Mouse (Mus musculus): ENCODE data around the gene Sbk1. TPM values are rescaled to one million over a fixed set of nuclear protein-coding genes. Genes with fewer than 3 reads are reported as not detected.

Sbk1 gene
- polyA plus RNA-seq, 1 experiment from 2014 or later: 79.1 TPM

DNA sequence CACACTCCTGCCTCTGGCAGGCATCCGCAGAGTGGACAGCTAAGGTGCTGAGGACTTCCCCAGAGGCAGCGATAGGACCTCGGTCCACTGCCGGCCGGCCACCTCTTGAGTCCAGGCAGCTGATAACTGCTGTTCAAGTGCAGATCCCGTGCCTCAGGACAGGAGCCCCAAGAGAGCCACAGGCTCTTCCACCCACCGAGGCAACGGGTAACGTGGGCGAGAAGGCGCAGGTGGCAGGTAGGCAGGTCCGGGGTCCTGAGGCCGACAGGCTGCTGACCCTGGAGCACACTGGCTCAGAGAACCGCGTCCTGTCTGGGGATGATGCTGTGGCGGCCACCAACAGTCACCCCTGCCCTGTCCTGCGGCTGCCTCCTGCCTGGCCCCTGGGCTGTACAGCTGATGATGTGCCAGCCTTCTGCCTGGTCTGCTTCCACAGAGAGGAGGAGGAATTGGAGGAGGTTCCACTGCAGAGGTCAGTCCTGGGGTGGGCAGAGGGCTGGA, 23.7 kb upstream of the Sbk1 start:
- 53% methylated on average over 17 of the region's 17 CpGs for WGBS
- Histone ChIP-seq H3K4me1 (peaks cover 18% of the 10 kb centered on the region), H3K27me3 (ENCODE audit: poor library complexity, severe bottlenecking) (peaks cover 43% of the 10 kb centered on the region), H3K27ac (peak overlapping the region; percentile 20; the same call in 1 of the 2 replicates), H3K4me3 (peak overlapping the region; percentile 9; the same call in 1 of the 2 replicates), H3K9me3 (no peaks in the 10 kb centered on the region), H3K36me3 (replicated peaks) (no peaks in the 10 kb centered on the region)
- no peak for DNase-seq (ENCODE audit: extremely low spot score, low spot score)

DNA sequence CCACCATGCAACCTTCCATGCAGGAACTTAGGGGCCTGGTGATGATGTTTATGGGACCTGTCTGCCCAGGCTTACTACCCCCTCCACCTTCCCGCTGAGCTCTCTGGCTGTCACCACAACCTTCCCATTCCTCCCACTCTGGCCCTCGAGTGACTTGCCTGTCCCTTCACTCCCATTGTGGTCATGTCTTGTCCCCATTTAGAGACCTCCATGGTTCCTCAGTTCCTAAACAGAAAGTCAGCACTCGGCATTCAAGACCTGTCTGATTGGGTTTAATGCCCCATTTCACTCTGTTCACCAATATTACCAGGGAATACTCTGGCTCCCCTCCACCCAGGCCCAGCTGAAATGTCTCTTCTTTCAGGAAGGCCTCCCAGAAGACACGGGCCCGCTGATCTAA, 23.3 kb upstream of the Sbk1 start:
- DNase-seq (ENCODE audit: extremely low spot score, low spot score): no peak
- no peaks in the 10 kb centered on the region for H3K9me3 ChIP-seq
- 0 out of 2 replicates have a peak overlapping the region, but pooled peaks have one; percentile 20 for H3K27ac ChIP-seq
- 76% methylated on average over 5 of the region's 5 CpGs for WGBS
- H3K36me3 ChIP-seq (replicated peaks): no peaks in the 10 kb centered on the region
- peaks cover 18% of the 10 kb centered on the region for H3K4me1 ChIP-seq
- peaks cover 43% of the 10 kb centered on the region for H3K27me3 ChIP-seq (ENCODE audit: poor library complexity, severe bottlenecking)
- no peak overlapping the region for H3K4me3 ChIP-seq

DNA sequence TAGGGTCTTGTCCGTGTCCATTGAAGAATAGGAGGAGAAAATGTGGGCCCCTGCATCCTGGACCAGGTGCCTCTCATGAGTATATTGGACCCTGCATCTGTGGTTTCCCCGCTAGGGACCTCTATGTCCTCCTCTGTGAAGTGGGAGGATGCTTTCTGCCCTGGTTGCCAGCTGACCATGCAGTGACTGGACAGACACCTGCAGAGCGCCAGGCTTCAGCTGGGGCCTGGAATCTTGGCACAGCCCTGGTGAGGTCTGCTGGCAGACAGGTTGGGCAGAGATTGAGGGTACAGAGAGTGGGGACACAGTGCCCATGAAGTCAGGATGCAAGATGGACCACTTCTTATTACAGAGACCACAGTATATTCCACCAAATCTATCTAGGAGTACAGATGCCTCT, 22.4 kb upstream of the Sbk1 start:
- Histone ChIP-seq H3K4me3 (no peak overlapping the region), H3K9me3 (no peaks in the 10 kb centered on the region), H3K36me3 (replicated peaks) (no peaks in the 10 kb centered on the region), H3K27ac (no peak overlapping the region), H3K4me1 (peaks cover 18% of the 10 kb centered on the region), H3K27me3 (ENCODE audit: poor library complexity, severe bottlenecking) (peaks cover 43% of the 10 kb centered on the region)
- 86% methylated on average over 3 of the region's 3 CpGs for WGBS
- no peak for DNase-seq (ENCODE audit: extremely low spot score, low spot score)

DNA sequence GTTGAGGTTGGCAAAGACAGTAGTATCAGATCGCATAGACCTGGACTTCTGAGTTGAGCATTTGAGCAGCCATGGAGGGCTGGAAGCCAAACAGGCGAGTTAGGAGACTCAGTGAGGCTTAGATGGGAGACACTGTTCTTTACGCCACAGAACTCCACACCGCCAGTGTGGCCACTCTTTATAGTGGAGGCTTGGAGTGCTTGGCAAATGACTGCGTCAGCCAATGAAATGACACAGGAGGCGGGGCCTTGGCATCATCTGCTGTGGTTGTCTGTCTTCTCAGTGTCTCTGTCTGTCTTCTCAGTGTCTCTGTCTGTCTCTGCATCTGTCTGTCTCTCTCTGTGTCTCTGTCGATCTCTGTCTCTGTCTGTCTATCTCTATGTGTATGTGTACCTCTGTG, 21.9 kb upstream of the Sbk1 start:
- Histone ChIP-seq H3K27ac (no peak overlapping the region), H3K27me3 (ENCODE audit: poor library complexity, severe bottlenecking) (peaks cover 43% of the 10 kb centered on the region), H3K4me3 (no peak overlapping the region), H3K4me1 (peaks cover 18% of the 10 kb centered on the region), H3K9me3 (no peaks in the 10 kb centered on the region), H3K36me3 (replicated peaks) (no peaks in the 10 kb centered on the region)
- 77% methylated on average over 7 of the region's 7 CpGs for WGBS
- no peak for DNase-seq (ENCODE audit: extremely low spot score, low spot score)

DNA sequence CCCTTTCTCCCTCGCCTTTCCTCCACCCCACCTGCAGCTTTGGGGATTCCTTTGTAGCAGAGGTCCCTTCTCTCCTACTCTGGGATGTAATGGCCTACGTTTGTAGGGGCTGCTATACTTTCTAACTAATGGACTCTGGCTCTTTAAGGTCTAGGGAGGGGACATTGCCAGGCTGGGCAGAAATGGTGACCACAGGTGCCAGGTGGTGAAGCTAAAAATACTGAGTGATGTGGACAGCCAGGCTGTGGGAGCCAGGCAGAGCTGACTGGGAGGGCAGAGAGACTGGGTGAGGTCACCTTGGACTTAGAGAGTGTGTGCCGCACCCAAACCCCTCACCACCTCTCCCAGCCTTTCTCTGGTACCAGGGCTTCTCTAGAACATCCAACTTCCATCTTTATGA, 20.7 kb upstream of the Sbk1 start:
- Histone ChIP-seq H3K9me3 (no peaks in the 10 kb centered on the region), H3K4me3 (no peak overlapping the region), H3K4me1 (peaks cover 18% of the 10 kb centered on the region), H3K36me3 (replicated peaks) (no peaks in the 10 kb centered on the region), H3K27me3 (ENCODE audit: poor library complexity, severe bottlenecking) (peaks cover 34% of the 10 kb centered on the region), H3K27ac (no peak overlapping the region)
- no peak for DNase-seq (ENCODE audit: extremely low spot score, low spot score)
- WGBS: 64% methylated on average over 3 of the region's 3 CpGs

DNA sequence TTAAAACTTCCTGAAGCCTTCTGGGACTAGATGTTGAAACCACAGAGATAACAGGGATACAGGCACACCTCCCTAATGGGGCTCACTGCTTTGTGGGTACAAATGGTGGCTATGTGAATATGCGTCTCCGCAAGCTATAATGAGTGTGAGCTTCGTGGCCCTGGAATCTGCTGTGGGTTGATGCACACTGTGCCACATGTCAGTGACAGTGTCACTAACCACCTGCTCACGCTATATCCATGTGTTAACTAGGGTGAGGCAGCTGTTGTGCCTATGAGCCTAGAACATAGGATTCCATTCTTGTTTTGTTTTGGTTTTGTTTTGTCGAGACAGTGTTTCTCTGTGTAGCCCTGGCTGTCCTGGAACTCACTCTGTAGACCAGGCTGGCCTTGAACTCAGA, 20.2 kb upstream of the Sbk1 start:
- Histone ChIP-seq H3K27ac (no peak overlapping the region), H3K4me3 (no peak overlapping the region), H3K27me3 (ENCODE audit: poor library complexity, severe bottlenecking) (peaks cover 29% of the 10 kb centered on the region), H3K36me3 (replicated peaks) (no peaks in the 10 kb centered on the region), H3K4me1 (peaks cover 18% of the 10 kb centered on the region), H3K9me3 (no peaks in the 10 kb centered on the region)
- no peak for DNase-seq (ENCODE audit: extremely low spot score, low spot score)
- WGBS: 94% methylated on average over 5 of the region's 5 CpGs

DNA sequence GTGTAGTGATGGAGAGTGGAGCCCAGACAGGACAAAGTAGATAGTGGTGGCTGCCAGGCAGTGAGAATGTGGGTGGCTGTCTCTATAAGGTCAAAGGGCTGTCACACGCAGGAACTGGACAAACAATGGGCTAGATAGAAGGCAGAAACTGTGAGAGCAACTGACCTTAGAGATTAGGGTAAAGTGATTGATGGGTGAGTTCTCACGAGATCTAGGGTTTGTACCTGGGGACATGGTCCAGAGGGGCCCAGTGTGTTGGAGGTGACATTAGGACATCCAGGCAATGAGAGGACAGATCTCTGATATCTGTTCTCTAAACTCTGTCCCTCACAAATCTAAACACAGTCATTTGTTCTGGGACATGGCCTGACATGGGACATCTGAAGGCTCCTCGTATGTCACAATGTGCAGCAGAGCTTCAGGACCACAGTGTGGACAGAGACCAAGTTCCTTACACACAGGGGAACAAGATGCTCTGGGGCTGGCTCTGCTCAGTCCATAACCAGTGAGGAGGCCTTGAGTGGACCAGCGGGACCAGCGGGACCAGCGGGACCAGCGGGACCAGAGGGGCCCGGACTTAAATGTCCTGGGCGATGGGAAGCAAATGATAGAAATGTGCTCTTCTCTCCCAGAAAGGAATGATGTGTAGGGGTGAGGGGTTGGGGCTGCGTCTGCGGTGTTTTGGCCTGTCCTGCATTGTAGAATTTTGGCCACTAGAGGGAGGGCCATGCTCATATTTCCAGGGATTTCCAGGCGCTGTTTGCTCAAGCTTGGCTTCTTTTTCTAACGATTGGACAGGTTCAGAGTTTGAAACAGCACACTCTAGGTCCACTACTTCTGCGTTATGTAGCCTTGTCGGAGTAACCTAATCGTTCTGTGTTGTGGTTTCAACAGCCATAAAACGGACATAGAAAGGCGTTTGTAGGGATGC, 11.9 kb upstream of the Sbk1 start:
- Histone ChIP-seq H3K4me3 (no peak overlapping the region), H3K36me3 (replicated peaks) (no peaks in the 10 kb centered on the region), H3K9me3 (no peaks in the 10 kb centered on the region), H3K4me1 (peaks cover 16% of the 10 kb centered on the region), H3K27me3 (ENCODE audit: poor library complexity, severe bottlenecking) (peaks cover 51% of the 10 kb centered on the region), H3K27ac (no peak overlapping the region)
- peak; percentile 69 for DNase-seq (ENCODE audit: extremely low spot score, low spot score)
- 14% methylated on average over 18 of the region's 18 CpGs for WGBS

DNA sequence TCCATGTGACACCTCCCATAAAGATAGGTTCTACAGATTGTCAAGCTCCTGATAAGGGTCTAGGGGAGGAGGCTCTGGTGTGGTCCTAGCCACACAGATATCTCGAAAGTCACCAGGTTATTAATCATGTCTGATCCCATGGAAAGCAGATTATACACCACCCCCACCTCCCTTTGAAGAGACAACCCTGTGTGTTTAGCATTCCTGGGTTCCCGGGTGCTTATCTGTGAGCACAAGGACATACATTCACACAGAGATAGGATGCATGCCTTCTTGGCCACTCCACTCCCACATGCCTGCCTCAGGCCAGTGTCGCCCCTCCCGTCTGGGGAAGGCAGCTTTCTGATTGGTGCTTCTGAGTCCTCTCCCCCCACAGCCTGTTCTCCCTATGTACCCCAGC, 10.6 kb upstream of the Sbk1 start:
- H3K4me1 ChIP-seq: peaks cover 27% of the 10 kb centered on the region
- H3K27me3 ChIP-seq (ENCODE audit: poor library complexity, severe bottlenecking): peaks cover 64% of the 10 kb centered on the region
- DNase-seq (ENCODE audit: extremely low spot score, low spot score): no peak
- no peaks in the 10 kb centered on the region for H3K9me3 ChIP-seq
- no peaks in the 10 kb centered on the region for H3K36me3 ChIP-seq (replicated peaks)
- H3K27ac ChIP-seq: no peak overlapping the region
- no peak overlapping the region for H3K4me3 ChIP-seq
- WGBS: 80% methylated on average over 4 of the region's 4 CpGs

DNA sequence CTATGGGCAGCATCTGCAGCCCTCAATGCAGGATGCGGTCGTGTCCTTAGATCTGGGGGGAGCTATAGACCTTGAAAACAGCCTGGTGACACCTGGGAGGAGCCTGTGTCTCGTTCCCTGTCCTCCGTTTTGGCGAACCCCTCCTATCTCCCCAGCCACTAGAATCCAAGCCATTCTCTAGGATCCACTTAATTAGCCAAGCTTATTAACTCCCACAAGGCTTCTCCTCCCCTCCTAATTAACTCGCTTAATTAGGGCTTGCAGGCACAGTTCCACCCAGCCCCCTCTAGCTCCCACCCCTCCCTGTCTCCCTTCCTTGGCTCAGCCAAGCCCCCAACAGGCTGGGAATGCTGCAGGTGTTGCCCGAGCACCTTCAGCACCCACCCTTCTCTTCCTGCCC, 8.5 kb upstream of the Sbk1 start:
- no peak overlapping the region for H3K27ac ChIP-seq
- no peaks in the 10 kb centered on the region for H3K36me3 ChIP-seq (replicated peaks)
- H3K9me3 ChIP-seq: no peaks in the 10 kb centered on the region
- peaks cover 30% of the 10 kb centered on the region for H3K4me1 ChIP-seq
- DNase-seq (ENCODE audit: extremely low spot score, low spot score): no peak
- 14% methylated on average over 7 of the region's 7 CpGs for WGBS
- H3K27me3 ChIP-seq (ENCODE audit: poor library complexity, severe bottlenecking): peaks cover 78% of the 10 kb centered on the region
- H3K4me3 ChIP-seq: peak overlapping the region; percentile 16; the same call in 1 of the 2 replicates

DNA sequence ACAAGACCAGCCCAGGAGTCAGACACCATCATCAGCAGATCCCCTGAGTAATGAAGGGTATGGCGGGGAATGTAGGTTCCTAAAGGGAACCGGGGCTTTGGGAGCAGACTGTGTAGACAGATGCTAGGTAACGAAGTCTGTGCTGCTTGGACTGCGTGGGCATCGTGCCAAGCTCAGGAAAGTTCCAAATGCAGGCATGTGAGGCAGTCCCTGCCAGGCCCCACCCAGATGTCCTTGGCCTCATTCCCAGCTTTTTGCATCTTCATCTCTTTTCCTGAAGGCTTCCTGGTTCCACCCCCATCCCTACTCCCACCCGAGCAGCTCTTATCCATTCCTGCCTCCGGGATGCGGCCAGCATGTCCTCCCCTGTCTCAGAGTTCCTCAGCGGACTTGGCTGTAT, 6.5 kb upstream of the Sbk1 start:
- Histone ChIP-seq H3K36me3 (replicated peaks) (no peaks in the 10 kb centered on the region), H3K9me3 (no peaks in the 10 kb centered on the region), H3K4me1 (peaks cover 35% of the 10 kb centered on the region), H3K4me3 (no peak overlapping the region), H3K27me3 (ENCODE audit: poor library complexity, severe bottlenecking) (peaks cover 86% of the 10 kb centered on the region), H3K27ac (peak overlapping the region; percentile 44)
- 83% methylated on average over 9 of the region's 9 CpGs for WGBS
- no peak for DNase-seq (ENCODE audit: extremely low spot score, low spot score)

DNA sequence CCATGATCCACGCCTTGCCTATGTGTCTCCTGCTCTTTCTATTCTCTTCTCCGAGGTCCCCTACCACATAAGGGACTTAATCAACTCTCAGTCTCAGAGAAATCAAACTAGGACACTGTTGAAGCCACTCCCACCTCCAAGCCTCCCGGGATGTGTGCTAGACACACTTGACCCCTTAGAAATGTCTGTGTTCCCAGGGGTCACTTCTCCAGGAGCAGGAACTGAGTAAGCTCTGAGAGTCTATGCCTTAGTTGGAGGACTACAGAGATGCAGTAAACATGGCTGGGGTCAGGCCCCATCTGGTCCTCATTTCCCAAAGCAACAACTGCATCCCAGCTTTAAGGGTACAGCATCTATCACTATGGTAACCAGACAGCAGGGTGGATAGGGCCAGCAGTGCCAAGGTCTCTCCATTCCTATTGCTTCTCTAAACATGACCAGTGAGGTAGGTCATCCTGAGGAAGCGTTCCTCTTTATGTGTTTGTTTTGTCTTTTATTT, 6.0 kb upstream of the Sbk1 start:
- Histone ChIP-seq H3K4me1 (peaks cover 39% of the 10 kb centered on the region), H3K27me3 (ENCODE audit: poor library complexity, severe bottlenecking) (peaks cover 85% of the 10 kb centered on the region), H3K36me3 (replicated peaks) (no peaks in the 10 kb centered on the region), H3K9me3 (no peaks in the 10 kb centered on the region), H3K4me3 (no peak overlapping the region), H3K27ac (peak overlapping the region; percentile 44)
- 69% methylated on average over 4 of the region's 4 CpGs for WGBS
- DNase-seq (ENCODE audit: extremely low spot score, low spot score): no peak

DNA sequence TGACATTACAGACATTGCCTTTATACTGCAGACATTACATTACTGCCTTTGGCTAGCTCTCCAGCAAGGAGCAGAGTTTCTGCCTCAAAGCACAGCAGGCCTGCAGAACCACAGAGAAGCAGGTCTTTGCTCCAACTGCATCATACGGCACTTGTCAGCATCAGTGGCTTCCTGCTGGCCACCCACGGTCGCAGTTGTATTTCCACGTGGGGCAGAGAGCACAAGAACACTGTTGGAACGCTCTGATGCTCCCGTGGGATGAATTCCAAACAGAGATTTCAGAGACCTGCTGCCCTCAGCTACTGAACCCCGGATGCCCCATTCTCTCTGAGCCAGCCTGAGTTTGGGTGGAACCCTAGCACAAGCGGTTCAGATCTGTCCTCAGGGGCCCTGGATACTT, 4.8 kb upstream of the Sbk1 start:
- 79% methylated on average over 8 of the region's 8 CpGs for WGBS
- Histone ChIP-seq H3K27me3 (ENCODE audit: poor library complexity, severe bottlenecking) (peaks cover 74% of the 10 kb centered on the region), H3K4me3 (no peak overlapping the region), H3K9me3 (no peaks in the 10 kb centered on the region), H3K27ac (no peak overlapping the region), H3K4me1 (peaks cover 47% of the 10 kb centered on the region), H3K36me3 (replicated peaks) (no peaks in the 10 kb centered on the region)
- DNase-seq (ENCODE audit: extremely low spot score, low spot score): no peak

DNA sequence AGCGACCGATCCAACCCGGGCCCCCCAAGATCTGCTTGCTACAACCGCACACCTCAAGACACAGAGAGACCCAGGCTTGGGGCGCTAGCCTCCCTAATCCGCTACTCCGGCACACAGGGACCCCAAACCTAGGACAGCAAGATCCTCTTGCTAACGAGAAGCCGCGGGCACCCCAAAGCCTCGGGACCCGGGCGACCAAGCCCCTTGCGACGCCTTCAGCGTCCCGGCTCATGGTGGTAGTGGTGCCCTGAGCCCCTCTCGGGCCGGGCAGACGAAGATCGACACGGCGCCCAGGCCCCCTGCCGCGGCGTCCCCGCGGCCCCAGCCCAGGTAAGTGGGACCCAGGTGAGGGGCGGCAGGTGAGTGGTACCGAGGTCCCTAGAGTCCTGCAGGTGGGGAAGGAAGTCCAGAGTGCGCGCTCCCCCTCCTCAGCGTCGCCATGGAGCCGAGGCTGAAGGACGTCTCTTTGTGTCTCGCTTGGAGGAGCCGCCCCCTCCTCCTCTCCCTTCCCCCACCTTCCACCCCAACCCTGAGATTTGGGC, 422 bp downstream of the Sbk1 start:
- Histone ChIP-seq H3K27me3 (ENCODE audit: poor library complexity, severe bottlenecking) (peaks cover 31% of the 10 kb centered on the region), H3K4me1 (peaks cover 67% of the 10 kb centered on the region), H3K4me3 (peak overlapping the region; percentile 79), H3K36me3 (replicated peaks) (peaks cover 37% of the 10 kb centered on the region), H3K9me3 (no peaks in the 10 kb centered on the region), H3K27ac (peak overlapping the region; percentile 99)
- DNase-seq (ENCODE audit: extremely low spot score, low spot score): peak; percentile 60
- 1% methylated on average over 38 of the region's 38 CpGs for WGBS
